Mouse (Mus musculus): ENCODE measurements around the gene Ntf3. TPM values are rescaled to one million over a fixed set of nuclear protein-coding genes. Genes with fewer than 3 reads are reported as not detected.
A peak's percentile ranks its signal among the peaks of the same experiment; 100 is the strongest.

Ntf3 gene
- total RNA-seq, 2 experiments from 2014 or later: 1.4 to 2.4 TPM

GRCm38 (mm10) chr6:126110892-126111835, 55.5 kb downstream of the Ntf3 start:
- Histone ChIP-seq H3K4me3 (no peak overlapping the region), H3K27ac (no peak overlapping the region)
- no peak for DNase-seq
- intact Hi-C loops (cut with DNase I): no loop called here
- no peak for TF ChIP-seq CTCF (IDR thresholded peaks at IDR 0.05)

- Histone ChIP-seq H3K4me3 (no peak overlapping the region), H3K27ac (no peak overlapping the region; the same call in 1 of the 2 replicates)
- intact Hi-C loops (cut with DNase I): loop anchor here (5.0 kb wide), 1 partner anchor 53 kb away; no protein-coding TSS in a partner anchor
- no peak for DNase-seq
- TF ChIP-seq CTCF (IDR thresholded peaks at IDR 0.05): no peak
Measured at GRCm38 (mm10) chr6:126109184-126109583, 57.5 kb downstream of the Ntf3 start.

- Histone ChIP-seq H3K4me3 (no peak overlapping the region), H3K27ac (no peak overlapping the region; the same call in 1 of the 2 replicates)
- no peak for TF ChIP-seq CTCF (IDR thresholded peaks at IDR 0.05)
- intact Hi-C loops (cut with DNase I): loop anchor here (5.0 kb wide), 1 partner anchor 54 kb away; no protein-coding TSS in a partner anchor
- no peak for DNase-seq
Measured at GRCm38 (mm10) chr6:126108771-126109170, 57.9 kb downstream of the Ntf3 start.

- no peak for TF ChIP-seq CTCF (IDR thresholded peaks at IDR 0.05)
- intact Hi-C loops (cut with DNase I): loop anchor here (5.0 kb wide), 1 partner anchor 55 kb away; no protein-coding TSS in a partner anchor
- H3K4me3 ChIP-seq: no peak overlapping the region
- no peak for DNase-seq
- peak overlapping the region; percentile 79 for H3K27ac ChIP-seq
Measured at GRCm38 (mm10) chr6:126107398-126107797, 59.3 kb downstream of the Ntf3 start.

GRCm38 (mm10) chr6:126106798-126107173, 59.9 kb downstream of the Ntf3 start:
- peak overlapping the region; percentile 79 for H3K27ac ChIP-seq
- no peak for DNase-seq
- H3K4me3 ChIP-seq: no peak overlapping the region
- TF ChIP-seq CTCF (IDR thresholded peaks at IDR 0.05): no peak
- intact Hi-C loops (cut with DNase I): loop anchor here (5.0 kb wide), 1 partner anchor 56 kb away; no protein-coding TSS in a partner anchor

GRCm38 (mm10) chr6:126106051-126106797, 60.5 kb downstream of the Ntf3 start:
- peak; percentile 54 for DNase-seq
- H3K27ac ChIP-seq: peak overlapping the region; percentile 79
- intact Hi-C loops (cut with DNase I): loop anchor here (5.0 kb wide), 1 partner anchor 56 kb away; no protein-coding TSS in a partner anchor
- H3K4me3 ChIP-seq: no peak overlapping the region
- no peak for TF ChIP-seq CTCF (IDR thresholded peaks at IDR 0.05)

- no peak for TF ChIP-seq CTCF (IDR thresholded peaks at IDR 0.05)
- intact Hi-C loops (cut with DNase I): loop anchor here (5.0 kb wide), 1 partner anchor 57 kb away; no protein-coding TSS in a partner anchor
- DNase-seq: no peak
- Histone ChIP-seq H3K4me3 (no peak overlapping the region), H3K27ac (peak overlapping the region; percentile 79)
Measured at GRCm38 (mm10) chr6:126105083-126105740, 61.5 kb downstream of the Ntf3 start.

GRCm38 (mm10) chr6:126102571-126102970, 64.1 kb downstream of the Ntf3 start:
- no peak for TF ChIP-seq CTCF (IDR thresholded peaks at IDR 0.05)
- DNase-seq: no peak

GRCm38 (mm10) chr6:126102007-126102406, 64.7 kb downstream of the Ntf3 start:
- TF ChIP-seq CTCF (IDR thresholded peaks at IDR 0.05): no peak
- Histone ChIP-seq H3K27ac (peak overlapping the region; percentile 6; the same call in 1 of the 2 replicates), H3K4me3 (no peak overlapping the region)
- no peak for DNase-seq
- intact Hi-C loops (cut with DNase I): no loop called here

More at GRCm38 (mm10) chr6:126102571-126102970, 64.1 kb downstream of the Ntf3 start:
- H3K27ac ChIP-seq: no peak overlapping the region
- no peak overlapping the region for H3K4me3 ChIP-seq
- intact Hi-C loops (cut with DNase I): no loop called here

GRCm38 (mm10) chr6:126100579-126100978, 66.1 kb downstream of the Ntf3 start:
- DNase-seq: peak; percentile 76
- Histone ChIP-seq H3K4me3 (no peak overlapping the region), H3K27ac (peak overlapping the region; percentile 41)
- TF ChIP-seq CTCF (IDR thresholded peaks at IDR 0.05): no peak
- intact Hi-C loops (cut with DNase I): no loop called here

- TF ChIP-seq CTCF (IDR thresholded peaks at IDR 0.05): no peak
- H3K4me3 ChIP-seq: no peak overlapping the region
- H3K27ac ChIP-seq: no peak overlapping the region
- no peak for DNase-seq
- intact Hi-C loops (cut with DNase I): no loop called here
Measured at GRCm38 (mm10) chr6:126097471-126097870, 69.2 kb downstream of the Ntf3 start.

- Histone ChIP-seq H3K27ac (peak overlapping the region; percentile 50), H3K4me3 (0 out of 2 replicates have a peak overlapping the region, but pooled peaks have one; percentile 3)
- no peak for DNase-seq
- no peak for TF ChIP-seq CTCF (IDR thresholded peaks at IDR 0.05)
- intact Hi-C loops (cut with DNase I): no loop called here
Measured at GRCm38 (mm10) chr6:126096085-126096484, 70.6 kb downstream of the Ntf3 start.
